In the genomic region with DNA sequence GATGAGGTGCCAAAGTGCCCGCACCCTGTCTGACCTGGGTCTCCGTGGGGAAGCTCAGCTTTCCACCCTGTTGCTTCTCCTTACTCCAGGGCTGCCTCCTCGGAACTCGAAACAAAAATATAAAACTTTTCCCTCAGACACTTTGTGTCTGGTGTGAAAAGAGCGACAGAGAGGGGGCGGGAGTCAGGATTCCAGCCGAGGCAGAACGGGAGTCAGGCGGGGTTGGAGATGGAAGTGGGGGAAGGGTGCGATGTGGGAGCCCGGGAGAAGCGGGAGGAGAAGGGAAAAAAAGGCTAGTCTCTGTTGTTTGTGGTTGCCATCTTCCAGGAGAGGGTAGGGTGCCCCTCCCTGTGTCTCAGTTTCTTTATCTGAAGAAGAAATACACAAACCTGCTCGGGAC, we compare ENCODE assay signal across 9 mouse cellular contexts. TPM values are rescaled to one million over a fixed set of nuclear protein-coding genes. Genes with fewer than 3 reads are reported as not detected.
DNase-seq lines count a peak whose midpoint lies in the region; ATAC-seq and TF ChIP-seq lines count a peak whose summit lies in the region.
"Had no signal": no experiment of that assay in that cellular context is flagged by ENCODE, and none has a peak within 500 bp of the region (broad histone marks: within the 10 kb centered on the region; RNA-seq: fewer than 3 reads in every experiment).

No protein-coding gene starts in this region.

- peak; percentile 46 for DNase-seq in gastrocnemius, adult 2 months
- no peak for DNase-seq in gastrocnemius, adult 8-10 months (ENCODE audit: low spot score in 2 of 2)
- DNase-seq in embryo, embryonic 10.5 days (ENCODE audit: low spot score) = peak; percentile 38
- peak; percentile 40 to 50 for DNase-seq in heart, postnatal 14 days
- peak; percentile 33 for DNase-seq in lung, postnatal 14 days
- no peak for DNase-seq in right cerebral cortex, postnatal 36 days (ENCODE audit: low spot score in 2 of 2)
- DNase-seq in ovary, postnatal 14 days (ENCODE audit: low spot score) = no peak

- H3K4me3 ChIP-seq in gastrocnemius, adult 2 months = peak overlapping the region; percentile 28

- ATAC-seq in CD4-positive, CD25-positive, alpha-beta regulatory T cell, adult 4 months = no peak

- intact Hi-C loops in gastrocnemius, adult 2 months (cut with DNase I) = no loop called here
- intact Hi-C loops in heart, postnatal 14 days (cut with DNase I) = no loop called here

- peak overlapping the region; percentile 66 for H3K27ac ChIP-seq in gastrocnemius, adult 2 months
- H3K27ac ChIP-seq: liver, embryonic 14.5 days had no signal

- TF ChIP-seq CTCF in gastrocnemius, adult 2 months (IDR thresholded peaks at IDR 0.05) = no peak

RNA-seq across cellular contexts. Expression of a gene that starts 41.7 kb away (rescaled TPM):
- 1 to 10 TPM; 5.8 to 7.0 TPM for total RNA-seq in gastrocnemius, adult 2 months (2021)
- 1 to 10 TPM; 3.8 to 6.1 (median 5.3) TPM for total RNA-seq in gastrocnemius, adult 8-10 months (2022)
- 1 to 10 TPM; 8.4 to 8.7 TPM for total RNA-seq in heart, postnatal 14 days (2021)
- polyA plus RNA-seq in CD4-positive, CD25-positive, alpha-beta regulatory T cell, adult 4 months (2017; shearing (Covaris generic)) = 1 to 10 TPM in 1 of 2 experiments, under 1 TPM in 1; 0.95 to 1.2 TPM

Comparison
In these comparisons a context has a peak if more than half of its experiments do, and no peak if none do; other contexts are left out.
1. DNase-seq: peak in gastrocnemius, adult 2 months (single experiment), embryo, embryonic 10.5 days (single experiment), heart, postnatal 14 days (2 of 2) and lung, postnatal 14 days (single experiment); none in gastrocnemius, adult 8-10 months (0 of 2), right cerebral cortex, postnatal 36 days (0 of 2) and ovary, postnatal 14 days (single experiment).